Mouse (Mus musculus): Measurements from ENCODE around the gene Pglyrp3.
"Not testable (repeated sequence)": the region's sequence is repeated elsewhere in the genome, so short reads cannot be mapped to it uniquely, and the experiment has no call there.

Pglyrp3 gene

DNA sequence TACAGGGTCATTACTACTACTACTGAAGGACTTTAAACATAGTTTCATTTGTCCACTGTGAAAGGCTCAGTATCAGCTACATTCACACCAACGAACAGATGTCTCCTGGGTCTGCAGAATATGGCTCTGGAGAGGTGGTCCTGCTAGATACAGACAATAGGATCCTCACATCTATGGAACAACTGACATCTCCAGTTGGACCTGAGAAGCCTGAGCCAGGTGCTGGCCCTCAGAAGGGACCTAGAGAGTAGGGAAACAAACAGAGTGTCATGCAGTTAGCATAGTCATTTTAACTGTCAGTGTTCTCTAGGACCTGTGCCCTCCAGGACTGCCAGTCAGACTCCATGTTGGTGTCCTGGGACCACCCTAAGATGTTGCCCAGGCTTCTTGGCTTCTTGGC is at the start of gene Pglyrp3:
Gene Pglyrp3 (plus strand): TSS at position 301 of the 400 bp plus-strand sequence.
- no peak for DNase-seq (ENCODE audit: low spot score)

DNA sequence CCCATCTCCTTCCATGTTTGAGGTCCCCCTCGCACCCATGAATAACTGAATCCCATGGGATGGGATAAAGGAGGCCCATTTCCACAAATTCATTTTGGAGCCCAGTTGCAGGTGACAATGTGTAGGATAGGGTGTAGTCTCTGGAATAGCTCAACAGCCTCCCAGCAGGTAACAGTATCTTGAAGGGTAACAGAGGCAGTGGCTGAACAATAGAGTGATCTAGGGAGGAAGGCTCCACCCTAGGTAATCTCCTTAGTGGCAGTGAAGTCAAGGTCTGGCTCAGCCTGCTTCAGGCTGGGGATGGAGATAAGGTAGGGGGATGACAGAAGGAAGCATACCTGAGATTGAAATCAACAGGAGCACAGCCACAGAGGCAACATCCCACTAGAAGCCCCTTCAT is 3.4 kb upstream of the Pglyrp3 start:
- no peak for DNase-seq (ENCODE audit: low spot score)

DNA sequence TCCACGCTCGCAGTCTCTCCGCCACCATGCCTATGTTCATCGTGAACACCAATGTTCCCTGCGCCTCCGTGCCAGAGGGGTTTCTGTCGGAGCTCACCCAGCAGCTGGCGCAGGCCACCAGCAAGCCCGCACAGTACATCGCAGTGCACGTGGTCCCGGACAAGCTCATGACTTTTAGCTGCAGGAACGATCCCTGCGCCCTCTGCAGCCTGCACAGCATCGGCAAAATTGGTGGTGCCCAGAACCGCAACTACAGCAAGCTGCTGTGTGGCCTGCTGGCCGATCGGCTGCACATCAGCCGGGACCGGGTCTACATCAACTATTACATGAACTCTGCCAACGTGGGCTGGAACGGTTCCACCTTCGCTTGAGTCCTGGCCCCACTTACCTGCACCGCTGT is 10.2 kb downstream of the Pglyrp3 start:
- DNase-seq (ENCODE audit: low spot score), result not testable (repeated sequence)

DNA sequence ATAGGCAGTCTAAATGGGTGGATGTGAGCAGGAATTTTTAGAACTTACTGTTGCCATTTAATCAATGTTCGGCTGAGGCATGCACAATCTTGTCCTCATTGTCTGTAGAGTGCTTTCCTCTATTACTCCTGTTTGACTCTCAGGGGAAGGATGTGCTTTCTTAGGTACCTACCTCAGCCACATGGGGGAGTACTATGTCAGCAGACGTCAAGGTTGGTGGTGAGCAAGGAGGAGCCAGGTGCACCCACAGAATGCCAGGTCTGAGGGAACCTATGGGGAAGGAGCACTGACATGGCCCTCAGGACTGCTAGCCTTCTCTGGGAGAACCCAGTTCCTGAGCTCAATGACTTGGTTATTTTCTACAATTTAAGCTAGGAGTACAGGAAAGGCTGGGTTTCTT is 18.8 kb downstream of the Pglyrp3 start:
- no peak for DNase-seq (ENCODE audit: low spot score)

DNA sequence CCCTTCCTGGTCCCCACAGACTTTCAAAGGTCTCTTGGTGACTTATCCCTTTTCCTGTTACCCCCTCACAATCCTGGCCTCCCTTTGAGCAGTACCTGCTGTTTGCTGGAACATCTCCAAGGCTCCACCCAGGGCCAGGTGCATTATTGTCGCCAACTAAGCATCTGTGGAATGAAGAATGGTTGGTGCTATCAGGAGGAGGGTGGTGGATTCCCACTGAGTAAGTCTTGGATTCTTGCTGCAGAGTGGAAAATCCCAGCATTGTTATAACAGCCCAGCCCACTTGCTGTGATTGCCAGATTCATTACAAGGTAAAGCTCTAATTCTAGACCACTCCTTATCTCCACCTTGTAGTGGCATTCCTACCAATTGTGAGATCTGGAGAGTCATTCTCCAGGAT is 19.5 kb downstream of the Pglyrp3 start:
- no peak for DNase-seq (ENCODE audit: low spot score)

DNA sequence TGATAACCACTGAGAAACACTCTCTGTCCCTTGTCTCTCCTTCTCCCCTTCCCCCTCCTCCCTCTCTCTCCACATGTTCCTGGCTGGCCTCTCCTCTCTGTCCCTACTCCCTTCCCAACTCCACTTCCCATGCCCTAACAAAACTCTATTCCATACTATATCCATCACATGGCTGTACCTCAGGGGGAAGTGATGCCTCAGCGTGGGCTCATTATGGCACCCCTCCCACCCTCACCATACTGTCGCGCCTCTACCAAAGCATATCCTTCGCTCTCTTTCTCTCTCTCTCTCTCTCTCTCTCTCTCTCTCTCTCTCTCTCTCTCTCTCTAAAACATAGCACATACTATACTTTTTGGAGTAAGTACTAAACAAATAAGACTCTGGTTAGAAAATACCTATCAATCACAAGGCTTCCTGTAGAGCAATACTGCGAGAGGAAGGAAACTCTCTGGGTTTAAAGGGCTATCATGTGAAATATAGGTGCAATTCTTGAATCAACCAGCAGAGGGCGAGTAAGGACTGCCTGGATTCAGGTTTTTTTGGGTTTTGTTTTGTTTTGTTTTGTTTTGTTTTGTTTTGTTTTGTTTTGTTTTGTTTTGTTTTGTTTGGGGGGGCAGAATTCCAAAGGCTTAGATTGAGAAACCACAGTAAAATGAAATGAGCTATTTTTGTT is 36.1 kb downstream of the Pglyrp3 start:
- DNase-seq (ENCODE audit: low spot score), result no peak

DNA sequence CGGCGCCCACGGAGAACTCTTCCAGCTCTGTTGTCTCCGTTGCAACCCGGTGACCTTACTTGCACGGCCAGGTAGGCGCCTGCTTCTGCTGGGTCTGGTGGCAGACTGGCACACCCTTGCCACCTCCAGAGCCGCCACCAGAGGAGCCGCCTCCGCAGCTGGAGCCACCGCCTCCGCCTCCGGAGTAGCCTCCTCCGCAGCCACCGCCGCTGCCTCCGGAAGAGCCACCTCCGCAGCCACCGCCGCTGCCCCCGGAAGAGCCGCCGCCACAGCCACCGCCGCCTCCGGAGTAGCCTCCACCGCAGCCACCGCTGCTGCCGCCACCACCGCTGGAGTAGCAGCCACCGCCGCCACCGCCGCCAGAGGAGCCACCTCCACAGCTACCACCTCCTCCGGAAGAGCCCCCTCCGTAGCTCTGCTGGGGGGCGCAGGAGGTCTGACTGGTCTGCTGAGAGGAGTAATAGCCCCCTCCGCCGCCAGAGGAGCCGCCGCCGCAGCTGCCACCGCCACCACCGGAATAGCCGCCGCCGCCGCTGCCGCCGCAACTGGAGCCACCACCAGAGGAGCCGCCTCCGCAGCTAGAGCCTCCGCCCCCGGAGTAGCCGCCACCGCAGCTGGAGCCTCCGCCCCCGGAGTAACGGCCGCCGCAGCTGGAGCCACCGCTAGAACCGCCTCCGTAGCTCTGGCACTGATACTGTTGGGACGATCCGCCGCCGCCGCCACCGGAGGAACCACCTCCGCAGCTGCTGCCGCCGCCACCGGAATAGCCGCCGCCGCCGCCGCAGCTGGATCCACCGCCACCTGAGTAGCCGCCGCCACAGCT is 66.3 kb downstream of the Pglyrp3 start:
- DNase-seq (ENCODE audit: low spot score), result peak; percentile 68

Data from yolk sac, embryonic 10.5 days (tissue).